Mouse (Mus musculus): ENCODE data around the gene Rab7. TPM values are rescaled to one million over a fixed set of nuclear protein-coding genes. Genes with fewer than 3 reads are reported as not detected.

Rab7 gene
- polyA plus RNA-seq, 1 experiment from 2014 or later, result 221 TPM

DNA sequence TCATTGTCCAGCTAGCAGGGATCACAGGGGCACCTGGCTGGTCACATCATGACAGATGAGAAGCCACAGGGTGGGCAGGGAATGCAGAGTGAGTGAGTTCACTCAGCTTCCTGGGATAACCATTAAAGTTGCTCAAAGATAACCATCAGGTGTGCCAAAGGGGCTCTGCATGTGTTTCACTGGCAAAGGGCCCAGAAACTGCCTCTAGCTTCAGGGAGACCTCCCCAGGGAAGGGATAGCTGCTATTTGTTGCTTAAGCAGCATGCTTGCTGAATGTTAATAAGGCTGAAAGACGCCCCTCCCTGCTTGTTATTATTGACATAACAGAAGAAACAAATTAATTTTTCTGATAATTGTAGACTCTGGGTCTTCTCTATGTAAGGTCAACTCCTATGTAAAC is 53.2 kb downstream of the Rab7 start:
- no peaks in the 10 kb centered on the region for H3K27me3 ChIP-seq (replicated peaks; ENCODE audit: control insufficient read depth, insufficient read depth, low read length)
- H3K4me2 ChIP-seq, result no peak overlapping the region
- 0 out of 2 replicates have a peak overlapping the region, but pooled peaks have one; percentile 1 for H3K27ac ChIP-seq (ENCODE audit: low read depth, low read length)
- no peak overlapping the region for H3K4me3 ChIP-seq (ENCODE audit: low read depth, low read length)
- ATAC-seq (replicated peaks; ENCODE audit: low FRiP score) (no peak), DNase-seq (ENCODE audit: low spot score) (no peak)
- no peaks in the 10 kb centered on the region for H3K9me3 ChIP-seq (ENCODE audit: control insufficient read depth, low read length)
- H3K4me1 ChIP-seq (replicated peaks; ENCODE audit: control insufficient read depth, insufficient read depth, low read length), result peaks cover 31% of the 10 kb centered on the region
- H3K36me3 ChIP-seq (ENCODE audit: control insufficient read depth, insufficient read depth, low read length), result no peaks in the 10 kb centered on the region
- WGBS, result 76% methylated on average over 1 of the region's 1 CpGs
- H3K9ac ChIP-seq (ENCODE audit: low read depth, low read length), result no peak overlapping the region

DNA sequence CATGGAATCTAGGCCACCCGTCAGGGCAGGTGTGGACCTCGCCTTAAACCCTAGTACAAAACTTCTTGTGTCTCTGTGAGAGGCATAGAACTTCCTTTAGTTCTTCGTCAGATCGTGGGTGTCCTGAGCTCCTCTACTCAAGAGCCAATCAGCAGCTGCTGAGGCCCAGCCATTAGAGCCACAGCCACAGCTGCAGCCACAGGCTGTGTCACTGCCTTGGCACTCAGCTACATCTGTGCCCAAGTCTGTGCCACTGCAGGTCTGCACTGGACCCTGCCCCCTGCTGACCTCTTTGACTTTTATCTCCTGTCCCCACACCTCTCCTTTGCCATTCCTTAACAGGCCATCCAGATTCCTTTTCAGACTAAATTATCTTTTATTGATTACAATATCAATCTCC is 53.9 kb downstream of the Rab7 start:
- 71% methylated on average over 4 of the region's 4 CpGs for WGBS
- H3K4me1 ChIP-seq (replicated peaks; ENCODE audit: control insufficient read depth, insufficient read depth, low read length), result peaks cover 31% of the 10 kb centered on the region
- no peaks in the 10 kb centered on the region for H3K9me3 ChIP-seq (ENCODE audit: control insufficient read depth, low read length)
- no peak overlapping the region for H3K4me2 ChIP-seq
- H3K9ac ChIP-seq (ENCODE audit: low read depth, low read length), result no peak overlapping the region
- no peaks in the 10 kb centered on the region for H3K36me3 ChIP-seq (ENCODE audit: control insufficient read depth, insufficient read depth, low read length)
- H3K4me3 ChIP-seq (ENCODE audit: low read depth, low read length), result no peak overlapping the region
- ATAC-seq (replicated peaks; ENCODE audit: low FRiP score) (no peak), DNase-seq (ENCODE audit: low spot score) (no peak)
- no peak overlapping the region for H3K27ac ChIP-seq (ENCODE audit: low read depth, low read length)
- no peaks in the 10 kb centered on the region for H3K27me3 ChIP-seq (replicated peaks; ENCODE audit: control insufficient read depth, insufficient read depth, low read length)

DNA sequence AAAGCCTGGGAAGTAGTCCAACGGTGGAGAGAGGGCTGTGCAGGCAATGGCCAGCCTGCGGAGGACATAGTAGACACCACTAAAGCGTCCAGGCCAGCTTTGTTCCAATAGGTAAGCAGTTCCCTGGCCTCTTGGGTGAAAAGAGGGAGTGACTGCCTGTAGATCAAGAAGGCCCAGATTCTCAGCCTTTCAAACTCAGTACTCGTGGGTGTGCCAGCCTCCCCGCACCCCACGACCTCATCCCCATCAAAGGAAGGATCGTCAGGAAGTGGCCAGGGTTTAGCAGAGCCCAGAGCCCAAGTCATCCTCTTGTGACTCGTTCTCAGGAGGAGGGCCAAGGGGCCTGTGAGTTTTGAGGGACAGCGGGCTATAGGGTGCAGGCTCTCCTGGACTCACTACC is 62.6 kb downstream of the Rab7 start:
- no peak overlapping the region; the same call in 1 of the 2 replicates for H3K4me2 ChIP-seq
- no peak for DNase-seq (ENCODE audit: low spot score)
- peaks cover 3% of the 10 kb centered on the region; the same call in 1 of the 2 replicates for H3K4me1 ChIP-seq (replicated peaks; ENCODE audit: control insufficient read depth, insufficient read depth, low read length)
- no peak for ATAC-seq (replicated peaks; ENCODE audit: low FRiP score)
- 62% methylated on average over 9 of the region's 9 CpGs for WGBS
- H3K9me3 ChIP-seq (ENCODE audit: control insufficient read depth, low read length), result no peaks in the 10 kb centered on the region
- H3K4me3 ChIP-seq (ENCODE audit: low read depth, low read length), result peak overlapping the region; percentile 67; the same call in 1 of the 2 replicates
- no peaks in the 10 kb centered on the region; the same call in 1 of the 2 replicates for H3K36me3 ChIP-seq (ENCODE audit: control insufficient read depth, insufficient read depth, low read length)
- H3K27me3 ChIP-seq (replicated peaks; ENCODE audit: control insufficient read depth, insufficient read depth, low read length), result peaks cover 48% of the 10 kb centered on the region
- no peak overlapping the region for H3K27ac ChIP-seq (ENCODE audit: low read depth, low read length)
- H3K9ac ChIP-seq (ENCODE audit: low read depth, low read length), result no peak overlapping the region

DNA sequence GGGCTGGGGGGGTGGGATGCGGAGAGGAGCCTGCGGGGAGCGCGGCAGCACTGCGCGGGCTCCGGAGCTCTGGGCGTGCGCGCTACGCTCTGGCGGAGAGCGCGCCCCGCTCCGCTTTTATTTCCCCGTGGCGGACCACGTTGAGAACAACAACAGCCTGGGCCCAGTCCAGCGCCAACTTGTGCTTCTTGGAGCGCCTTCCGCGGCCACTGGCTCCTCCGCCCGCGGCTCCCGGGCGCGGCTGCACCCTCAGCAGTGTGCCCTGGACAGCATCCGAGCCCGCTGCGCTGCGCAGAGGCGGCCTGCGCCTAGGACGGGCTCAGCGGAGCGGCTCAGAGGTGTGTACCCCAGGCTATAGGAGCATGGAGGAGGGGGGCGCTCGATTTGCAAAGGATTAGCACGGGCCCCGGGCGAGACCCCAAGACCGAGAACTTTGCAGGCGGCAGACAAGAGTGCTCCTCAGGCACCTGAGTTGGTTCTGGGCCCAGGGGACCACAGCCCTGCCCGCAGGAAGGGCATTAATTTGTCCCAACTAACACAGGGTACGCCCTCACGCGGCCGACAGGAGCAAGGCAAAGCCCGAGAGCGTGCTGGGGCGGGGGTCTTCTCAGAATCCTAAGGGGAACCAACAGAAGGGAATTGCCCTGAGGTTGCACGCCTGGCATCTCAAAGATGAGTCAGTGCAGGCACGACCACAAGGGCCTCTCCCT is 63.4 kb downstream of the Rab7 start, which contains the start of gene H1fx:
Gene H1fx (minus strand): TSS at position 91 of the 710 bp plus-strand sequence.
- Histone ChIP-seq H3K9me3 (ENCODE audit: control insufficient read depth, low read length) (no peaks in the 10 kb centered on the region), H3K36me3 (ENCODE audit: control insufficient read depth, insufficient read depth, low read length) (no peaks in the 10 kb centered on the region; the same call in 1 of the 2 replicates), H3K9ac (ENCODE audit: low read depth, low read length) (peak within 1 kb of the TSS; percentile 68), H3K4me1 (replicated peaks; ENCODE audit: control insufficient read depth, insufficient read depth, low read length) (peaks cover 3% of the 10 kb centered on the region; the same call in 1 of the 2 replicates), H3K4me2 (peak within 1 kb of the TSS; percentile 60), H3K4me3 (ENCODE audit: low read depth, low read length) (peak within 1 kb of the TSS; percentile 67), H3K27ac (ENCODE audit: low read depth, low read length) (peak within 1 kb of the TSS; percentile 64), H3K27me3 (replicated peaks; ENCODE audit: control insufficient read depth, insufficient read depth, low read length) (peaks cover 48% of the 10 kb centered on the region)
- DNase-seq (ENCODE audit: low spot score) (peak; percentile 73), ATAC-seq (replicated peaks; ENCODE audit: low FRiP score) (peak; percentile 64)
- 1% methylated on average over 53 of the region's 55 CpGs for WGBS

DNA sequence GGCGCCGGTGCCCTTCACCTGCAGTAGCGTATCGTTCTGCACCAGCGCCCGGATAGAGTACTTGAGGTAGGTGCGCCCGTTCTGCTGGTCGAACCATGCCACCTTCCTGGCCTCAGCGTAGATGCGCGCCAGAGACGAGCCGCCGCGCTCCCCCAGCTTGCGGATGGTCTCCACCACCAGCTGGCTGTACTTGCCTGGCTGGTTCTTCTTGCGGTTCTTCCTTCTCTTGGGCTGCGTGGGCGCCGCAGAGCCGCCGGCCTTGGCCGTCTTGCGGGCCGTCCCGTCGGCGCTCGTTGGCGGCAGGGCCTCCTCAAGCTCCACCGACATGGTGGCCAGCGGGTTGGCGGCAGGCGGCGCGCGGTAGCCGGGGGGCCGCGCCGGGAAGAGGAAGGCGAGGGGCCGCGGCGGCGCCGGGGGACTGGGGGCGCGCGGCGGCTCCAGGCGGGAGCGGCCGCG is 64.0 kb downstream of the Rab7 start:
- DNase-seq (ENCODE audit: low spot score) (peak; percentile 55), ATAC-seq (replicated peaks; ENCODE audit: low FRiP score) (peak; percentile 10; the same call in 1 of the 2 replicates)
- H3K4me1 ChIP-seq (replicated peaks; ENCODE audit: control insufficient read depth, insufficient read depth, low read length), result peaks cover 3% of the 10 kb centered on the region; the same call in 1 of the 2 replicates
- H3K4me3 ChIP-seq (ENCODE audit: low read depth, low read length), result peak overlapping the region; percentile 67
- peak overlapping the region; percentile 60 for H3K4me2 ChIP-seq
- H3K27me3 ChIP-seq (replicated peaks; ENCODE audit: control insufficient read depth, insufficient read depth, low read length), result peaks cover 48% of the 10 kb centered on the region
- H3K9me3 ChIP-seq (ENCODE audit: control insufficient read depth, low read length), result no peaks in the 10 kb centered on the region
- WGBS, result under 1% methylated on average over 39 of the region's 56 CpGs
- H3K27ac ChIP-seq (ENCODE audit: low read depth, low read length), result peak overlapping the region; percentile 64
- no peaks in the 10 kb centered on the region; the same call in 1 of the 2 replicates for H3K36me3 ChIP-seq (ENCODE audit: control insufficient read depth, insufficient read depth, low read length)
- H3K9ac ChIP-seq (ENCODE audit: low read depth, low read length), result peak overlapping the region; percentile 68

DNA sequence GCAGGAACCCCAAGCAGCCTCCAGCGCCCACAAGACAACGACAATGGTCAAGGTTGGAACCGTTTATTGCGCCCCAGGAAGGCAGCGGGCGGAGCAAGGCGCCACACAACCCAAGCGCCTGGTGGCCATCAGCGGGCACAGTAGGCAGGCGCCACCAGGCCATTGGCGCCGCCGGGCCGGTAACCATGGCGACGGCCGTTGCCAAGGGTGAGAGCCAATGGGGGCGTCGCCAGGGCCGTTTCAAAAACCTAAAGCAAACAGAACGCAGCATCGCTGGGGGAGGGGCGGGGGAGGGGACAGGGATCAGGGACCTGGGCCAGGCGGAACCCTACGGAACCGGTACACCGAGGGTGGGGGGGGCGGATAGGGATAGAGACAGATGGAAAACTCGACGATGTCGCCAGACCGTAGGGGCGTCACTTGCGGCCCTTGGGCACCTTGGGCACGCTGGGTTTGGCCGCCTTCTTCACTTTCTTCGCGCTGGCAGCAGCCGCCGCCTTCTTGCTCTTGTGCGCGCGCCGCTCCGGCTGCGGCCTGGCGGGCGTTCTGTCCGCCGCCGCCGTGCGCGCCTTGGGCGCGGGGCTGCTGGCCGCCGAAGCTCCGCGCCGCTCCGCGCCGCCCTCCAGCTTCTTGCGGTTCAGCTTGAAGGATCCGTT is 64.6 kb downstream of the Rab7 start:
- DNase-seq (ENCODE audit: low spot score) (peak; percentile 71), ATAC-seq (replicated peaks; ENCODE audit: low FRiP score) (peak; percentile 51; the same call in 1 of the 2 replicates)
- no peaks in the 10 kb centered on the region for H3K9me3 ChIP-seq (ENCODE audit: control insufficient read depth, low read length)
- H3K27me3 ChIP-seq (replicated peaks; ENCODE audit: control insufficient read depth, insufficient read depth, low read length), result peaks cover 48% of the 10 kb centered on the region
- H3K4me1 ChIP-seq (replicated peaks; ENCODE audit: control insufficient read depth, insufficient read depth, low read length), result peaks cover 3% of the 10 kb centered on the region; the same call in 1 of the 2 replicates
- no peaks in the 10 kb centered on the region; the same call in 1 of the 2 replicates for H3K36me3 ChIP-seq (ENCODE audit: control insufficient read depth, insufficient read depth, low read length)
- peak overlapping the region; percentile 60 for H3K4me2 ChIP-seq
- peak overlapping the region; percentile 68 for H3K9ac ChIP-seq (ENCODE audit: low read depth, low read length)
- 1% methylated on average over 65 of the region's 66 CpGs for WGBS
- peak overlapping the region; percentile 64; the same call in 1 of the 2 replicates for H3K27ac ChIP-seq (ENCODE audit: low read depth, low read length)
- peak overlapping the region; percentile 67 for H3K4me3 ChIP-seq (ENCODE audit: low read depth, low read length)

DNA sequence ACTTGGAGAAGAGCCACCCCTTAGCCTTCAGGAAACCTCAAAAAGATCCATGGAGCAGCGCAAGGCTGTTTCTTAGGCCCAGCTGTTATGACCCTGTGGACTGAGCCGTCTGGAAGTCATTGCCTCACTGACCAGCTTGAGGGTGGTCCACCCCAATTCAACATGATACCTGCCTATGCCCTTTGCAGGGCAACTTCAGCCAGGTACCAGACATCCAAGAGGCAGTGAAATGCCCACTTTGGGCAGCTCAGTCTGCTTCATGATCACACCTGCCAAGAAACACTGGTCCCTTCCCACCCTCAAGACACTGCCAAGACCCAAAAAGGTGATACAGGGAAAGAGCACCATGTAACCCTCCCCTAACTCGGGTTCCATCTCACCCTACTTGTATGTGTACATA is 65.3 kb downstream of the Rab7 start:
- DNase-seq (ENCODE audit: low spot score), result no peak
- no peak overlapping the region for H3K27ac ChIP-seq (ENCODE audit: low read depth, low read length)
- H3K4me1 ChIP-seq (replicated peaks; ENCODE audit: control insufficient read depth, insufficient read depth, low read length), result peaks cover 3% of the 10 kb centered on the region; the same call in 1 of the 2 replicates
- H3K4me2 ChIP-seq, result peak overlapping the region; percentile 60; the same call in 1 of the 2 replicates
- H3K27me3 ChIP-seq (replicated peaks; ENCODE audit: control insufficient read depth, insufficient read depth, low read length), result peaks cover 48% of the 10 kb centered on the region
- H3K9ac ChIP-seq (ENCODE audit: low read depth, low read length), result no peak overlapping the region
- no peaks in the 10 kb centered on the region for H3K9me3 ChIP-seq (ENCODE audit: control insufficient read depth, low read length)
- H3K36me3 ChIP-seq (ENCODE audit: control insufficient read depth, insufficient read depth, low read length), result no peaks in the 10 kb centered on the region; the same call in 1 of the 2 replicates
- 69% methylated on average over 3 of the region's 3 CpGs for WGBS
- ATAC-seq (replicated peaks; ENCODE audit: low FRiP score), result no peak
- H3K4me3 ChIP-seq (ENCODE audit: low read depth, low read length), result no peak overlapping the region

DNA sequence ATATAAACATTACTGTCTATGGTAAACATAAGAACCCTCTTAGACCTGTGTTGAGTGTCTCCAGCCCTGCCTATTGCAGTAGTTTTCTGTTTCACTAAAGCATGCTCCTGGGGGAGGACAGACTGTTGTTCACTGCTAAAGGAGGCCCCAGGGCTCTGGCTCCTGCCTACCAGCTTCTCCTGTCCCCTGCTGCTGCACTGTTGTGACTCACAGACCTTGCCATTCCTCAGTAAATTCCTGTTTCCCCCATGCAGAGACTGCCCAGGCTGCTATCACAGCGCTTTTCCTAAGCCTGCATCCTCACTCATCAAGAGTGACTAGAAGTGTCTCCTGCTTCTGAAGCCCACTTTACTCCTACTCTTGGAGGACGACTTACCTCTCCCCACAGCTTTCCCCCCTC is 75.0 kb downstream of the Rab7 start:
- Histone ChIP-seq H3K4me3 (ENCODE audit: low read depth, low read length) (no peak overlapping the region), H3K27ac (ENCODE audit: low read depth, low read length) (no peak overlapping the region), H3K36me3 (ENCODE audit: control insufficient read depth, insufficient read depth, low read length) (no peaks in the 10 kb centered on the region), H3K9me3 (ENCODE audit: control insufficient read depth, low read length) (no peaks in the 10 kb centered on the region), H3K4me1 (replicated peaks; ENCODE audit: control insufficient read depth, insufficient read depth, low read length) (no peaks in the 10 kb centered on the region), H3K4me2 (no peak overlapping the region), H3K9ac (ENCODE audit: low read depth, low read length) (no peak overlapping the region), H3K27me3 (replicated peaks; ENCODE audit: control insufficient read depth, insufficient read depth, low read length) (no peaks in the 10 kb centered on the region)
- 23% methylated on average over 2 of the region's 2 CpGs for WGBS
- ATAC-seq (replicated peaks; ENCODE audit: low FRiP score), result no peak
- no peak for DNase-seq (ENCODE audit: low spot score)
